Mouse (Mus musculus): ENCODE measurements around the gene Nln. TPM values are rescaled to one million over a fixed set of nuclear protein-coding genes. Genes with fewer than 3 reads are reported as not detected.

Nln gene
- polyA plus RNA-seq, 2 experiments: 5.3 to 13.7 TPM

DNA sequence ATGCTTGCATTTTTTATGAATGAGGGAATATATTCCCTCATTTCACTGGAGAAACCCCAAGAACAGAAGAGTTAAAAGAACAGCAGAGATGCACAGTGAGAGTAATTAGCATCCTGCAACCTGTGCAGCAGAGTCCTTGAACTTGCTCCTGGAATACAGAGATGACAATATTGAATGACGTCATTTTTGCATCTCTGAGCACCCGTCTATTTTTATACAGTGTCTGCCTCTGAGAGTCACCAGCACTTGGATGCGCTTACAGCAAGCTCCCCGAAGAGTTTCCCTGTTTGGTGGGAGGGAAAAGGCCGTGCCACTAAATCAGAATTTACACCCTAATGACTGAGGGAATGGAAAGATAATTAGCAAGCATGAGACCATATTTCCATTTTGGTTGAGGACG lies 96.0 kb downstream of the Nln start:
- no peak for ATAC-seq (ENCODE audit: insufficient read depth)
- H3K9me3 ChIP-seq (ENCODE audit: control insufficient read depth, low read length): no peaks in the 10 kb centered on the region
- H3K4me2 ChIP-seq (ENCODE audit: low read depth): no peak overlapping the region
- H3K4me1 ChIP-seq (replicated peaks; ENCODE audit: control insufficient read depth in 2 of 2, insufficient read depth in 2 of 2, low read length in 1 of 2): 0 out of 4 replicates have a peak, but pooled peaks cover 0 to 8% of the 10 kb centered on the region in 2 experiments
- WGBS (ENCODE audit: insufficient replicate concordance): 67% methylated on average over 6 of the region's 6 CpGs
- no peaks in the 10 kb centered on the region for H3K27me3 ChIP-seq (ENCODE audit: control insufficient read depth, insufficient read depth, low read length)
- no peaks in the 10 kb centered on the region for H3K36me3 ChIP-seq (replicated peaks; ENCODE audit: control insufficient read depth, insufficient read depth, low read depth)
- DNase-seq (ENCODE audit: low read depth in 3 of 3, low spot score in 3 of 3): no peak
- H3K9ac ChIP-seq (replicated peaks): no peak overlapping the region
- TF ChIP-seq EP300 (IDR thresholded peaks at IDR 0.05; ENCODE audit: low read depth): no peak
- no peak for TF ChIP-seq CTCF (IDR thresholded peaks at IDR 0.05; ENCODE audit: low read depth)
- no peak overlapping the region for H3K4me3 ChIP-seq (ENCODE audit: insufficient read depth in 1 of 2, low read depth in 2 of 2, low read length in 2 of 2)
- no peak overlapping the region for H3K27ac ChIP-seq

GRCm38 (mm10) chr13:104012214-104012833 lies 97.1 kb downstream of the Nln start:
- Histone ChIP-seq H3K9me3 (ENCODE audit: control insufficient read depth, low read length) (no peaks in the 10 kb centered on the region), H3K4me3 (ENCODE audit: insufficient read depth in 1 of 2, low read depth in 2 of 2, low read length in 2 of 2) (no peak overlapping the region), H3K36me3 (replicated peaks; ENCODE audit: control insufficient read depth, insufficient read depth, low read depth) (no peaks in the 10 kb centered on the region), H3K27me3 (ENCODE audit: control insufficient read depth, insufficient read depth, low read length) (no peaks in the 10 kb centered on the region), H3K4me2 (ENCODE audit: low read depth) (no peak overlapping the region), H3K9ac (replicated peaks) (no peak overlapping the region), H3K27ac (no peak overlapping the region), H3K4me1 (replicated peaks; ENCODE audit: control insufficient read depth in 2 of 2, insufficient read depth in 2 of 2, low read length in 1 of 2) (0 out of 4 replicates have a peak, but pooled peaks cover 0 to 8% of the 10 kb centered on the region in 2 experiments)
- no peak for DNase-seq (ENCODE audit: low read depth in 3 of 3, low spot score in 3 of 3)
- no peak for TF ChIP-seq EP300 (IDR thresholded peaks at IDR 0.05; ENCODE audit: low read depth)
- TF ChIP-seq CTCF (IDR thresholded peaks at IDR 0.05; ENCODE audit: low read depth): no peak
- ATAC-seq (ENCODE audit: insufficient read depth): no peak
- WGBS (ENCODE audit: insufficient replicate concordance): 20% methylated on average over 11 of the region's 11 CpGs

DNA sequence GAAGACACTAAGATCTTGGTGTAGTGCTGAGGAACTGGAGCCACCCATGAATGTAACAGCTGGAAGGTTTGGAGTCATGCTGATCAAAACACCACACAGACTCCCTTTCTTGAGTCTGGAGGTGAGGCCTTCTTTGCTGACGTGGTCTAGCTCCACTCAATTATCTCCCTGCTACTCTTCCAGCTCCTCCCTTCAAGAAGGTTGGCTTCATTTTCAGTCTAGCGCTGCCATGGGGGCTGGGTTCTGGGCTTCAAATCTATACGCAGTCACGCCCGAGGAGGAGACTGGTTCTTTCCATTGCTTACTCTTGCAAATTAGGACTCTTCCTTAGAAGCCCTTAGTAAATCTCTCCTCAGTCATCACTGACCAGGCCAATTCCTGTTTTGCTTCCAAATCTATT lies 98.1 kb downstream of the Nln start:
- Histone ChIP-seq H3K4me1 (replicated peaks; ENCODE audit: control insufficient read depth in 2 of 2, insufficient read depth in 2 of 2, low read length in 1 of 2) (0 out of 4 replicates have a peak, but pooled peaks cover 0 to 8% of the 10 kb centered on the region in 2 experiments), H3K9ac (replicated peaks) (no peak overlapping the region), H3K27me3 (ENCODE audit: control insufficient read depth, insufficient read depth, low read length) (no peaks in the 10 kb centered on the region), H3K9me3 (ENCODE audit: control insufficient read depth, low read length) (no peaks in the 10 kb centered on the region), H3K36me3 (replicated peaks; ENCODE audit: control insufficient read depth, insufficient read depth, low read depth) (no peaks in the 10 kb centered on the region), H3K4me3 (ENCODE audit: insufficient read depth in 1 of 2, low read depth in 2 of 2, low read length in 2 of 2) (no peak overlapping the region), H3K4me2 (ENCODE audit: low read depth) (no peak overlapping the region), H3K27ac (no peak overlapping the region)
- ATAC-seq (ENCODE audit: insufficient read depth) (0 out of 2 replicates have a peak, but pooled peaks have one; percentile 18), DNase-seq (ENCODE audit: low read depth in 3 of 3, low spot score in 3 of 3) (no peak)
- TF ChIP-seq EP300 (IDR thresholded peaks at IDR 0.05; ENCODE audit: low read depth) (no peak), CTCF (IDR thresholded peaks at IDR 0.05; ENCODE audit: low read depth) (no peak)
- WGBS (ENCODE audit: insufficient replicate concordance): 37% methylated on average over 5 of the region's 5 CpGs

DNA sequence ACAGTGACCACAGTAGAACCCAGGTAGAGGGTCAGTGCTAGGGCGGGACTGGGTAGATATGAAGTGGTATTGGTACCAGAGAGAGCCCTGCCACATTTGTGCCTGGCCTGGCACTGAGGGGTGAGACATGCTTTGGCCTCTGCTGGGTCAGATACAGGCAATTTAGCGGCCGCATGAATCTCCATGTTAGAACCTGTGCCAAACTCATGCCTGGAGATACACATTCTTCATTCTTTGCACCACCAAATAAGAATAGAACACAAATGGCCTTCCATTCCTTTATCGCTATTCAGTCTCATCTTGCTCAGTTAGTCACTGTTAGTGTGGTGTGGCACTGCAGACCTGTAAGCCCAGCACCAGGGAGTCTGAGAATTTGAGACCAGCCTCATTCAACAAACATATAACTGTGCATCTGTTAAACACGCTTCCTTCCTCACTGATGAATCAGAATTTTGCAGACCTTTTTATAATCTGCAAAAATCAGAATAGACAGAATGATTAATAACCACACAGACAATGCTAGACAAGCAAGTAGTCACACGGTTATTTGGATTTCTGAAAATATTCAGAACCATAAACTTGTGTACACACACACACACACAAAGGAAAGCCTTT lies 104.1 kb downstream of the Nln start:
- Histone ChIP-seq H3K4me1 (replicated peaks; ENCODE audit: control insufficient read depth in 2 of 2, insufficient read depth in 2 of 2, low read length in 1 of 2) (no peaks in the 10 kb centered on the region), H3K4me3 (ENCODE audit: insufficient read depth in 1 of 2, low read depth in 2 of 2, low read length in 2 of 2) (no peak overlapping the region), H3K27me3 (ENCODE audit: control insufficient read depth, insufficient read depth, low read length) (no peaks in the 10 kb centered on the region), H3K27ac (no peak overlapping the region), H3K4me2 (ENCODE audit: low read depth) (no peak overlapping the region), H3K36me3 (replicated peaks; ENCODE audit: control insufficient read depth, insufficient read depth, low read depth) (no peaks in the 10 kb centered on the region), H3K9ac (replicated peaks) (no peak overlapping the region), H3K9me3 (ENCODE audit: control insufficient read depth, low read length) (no peaks in the 10 kb centered on the region)
- WGBS (ENCODE audit: insufficient replicate concordance): 68% methylated on average over 6 of the region's 6 CpGs
- DNase-seq (ENCODE audit: low read depth in 3 of 3, low spot score in 3 of 3) (no peak), ATAC-seq (ENCODE audit: insufficient read depth) (no peak)
- no peak for TF ChIP-seq CTCF (IDR thresholded peaks at IDR 0.05; ENCODE audit: low read depth)
- TF ChIP-seq EP300 (IDR thresholded peaks at IDR 0.05; ENCODE audit: low read depth): no peak

- H3K4me1 ChIP-seq (replicated peaks; ENCODE audit: control insufficient read depth in 2 of 2, insufficient read depth in 2 of 2, low read length in 1 of 2): peaks cover 0 to 9% of the 10 kb centered on the region in 2 experiments; a peak in 2 of 4 replicates
- no peak overlapping the region for H3K27ac ChIP-seq
- no peak overlapping the region for H3K9ac ChIP-seq (replicated peaks)
- no peaks in the 10 kb centered on the region for H3K36me3 ChIP-seq (replicated peaks; ENCODE audit: control insufficient read depth, insufficient read depth, low read depth)
- no peak overlapping the region for H3K4me2 ChIP-seq (ENCODE audit: low read depth)
- peak in 1 of 3 experiments; percentile 9 for DNase-seq (ENCODE audit: low read depth in 3 of 3, low spot score in 3 of 3)
- ATAC-seq (ENCODE audit: insufficient read depth): peak; percentile 26; the same call in 1 of the 2 replicates
- H3K4me3 ChIP-seq (ENCODE audit: insufficient read depth in 1 of 2, low read depth in 2 of 2, low read length in 2 of 2): no peak overlapping the region
- H3K9me3 ChIP-seq (ENCODE audit: control insufficient read depth, low read length): no peaks in the 10 kb centered on the region
- 14% methylated on average over 5 of the region's 5 CpGs for WGBS (ENCODE audit: insufficient replicate concordance)
- H3K27me3 ChIP-seq (ENCODE audit: control insufficient read depth, insufficient read depth, low read length): no peaks in the 10 kb centered on the region
- TF ChIP-seq CTCF (IDR thresholded peaks at IDR 0.05; ENCODE audit: low read depth) (no peak), EP300 (IDR thresholded peaks at IDR 0.05; ENCODE audit: low read depth) (0 out of 2 replicates have a peak, but pooled peaks have one; percentile 16)
Observed at GRCm38 (mm10) chr13:103994085-103994455, 115.3 kb downstream of the Nln start.
